Mouse (Mus musculus): ENCODE data around the gene Hist1h4d. TPM values are rescaled to one million over a fixed set of nuclear protein-coding genes. Genes with fewer than 3 reads are reported as not detected.

Hist1h4d gene
- total and polyA plus RNA-seq, 3 experiments: 11.7 to 1,889 TPM; not detected in 1

DNA sequence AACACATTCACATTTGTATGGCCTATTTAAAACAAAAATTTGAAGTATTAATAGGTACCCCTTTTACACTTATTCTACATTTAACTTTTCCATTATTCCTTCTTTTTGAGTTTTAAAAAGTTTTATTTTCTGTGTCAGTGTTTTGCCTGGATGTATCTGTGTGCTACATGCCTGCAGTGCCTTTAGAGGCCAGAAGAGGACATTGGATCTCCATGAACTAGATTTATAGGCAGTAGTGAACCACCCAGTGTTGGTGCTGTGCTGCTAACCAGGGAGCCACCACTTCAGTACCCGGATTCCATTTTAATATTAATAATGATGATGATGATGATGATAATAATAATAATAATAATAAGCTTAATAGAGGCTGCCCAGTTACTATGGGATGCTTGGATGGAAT lies 49.3 kb downstream of the Hist1h4d start:
- Histone ChIP-seq H3K27ac (ENCODE audit: control insufficient read depth, low read depth, low read length) (no peak overlapping the region), H3K9ac (ENCODE audit: control insufficient read depth, low read depth, low read length, poor library complexity, severe bottlenecking) (no peak overlapping the region), H3K79me2 (ENCODE audit: control insufficient read depth, insufficient read depth, low read length, poor library complexity) (no peaks in the 10 kb centered on the region), H3K36me3 (ENCODE audit: control insufficient read depth in 1 of 2, insufficient read depth in 2 of 2, low read length in 2 of 2) (no peaks in the 10 kb centered on the region), H3K4me3 (ENCODE audit: control insufficient read depth in 1 of 2, insufficient read depth in 1 of 2, low read depth in 2 of 2, low read length in 2 of 2) (no peak overlapping the region), H3K27me3 (ENCODE audit: control insufficient read depth in 1 of 2, insufficient read depth in 2 of 2, low read length in 2 of 2) (peaks cover 2 to 3% of the 10 kb centered on the region in 2 experiments; a peak in 1 of 4 replicates), H3K9me3 (replicated peaks; ENCODE audit: insufficient read depth, low read length) (no peaks in the 10 kb centered on the region), H3K4me1 (ENCODE audit: control insufficient read depth in 1 of 2, insufficient read depth in 2 of 2, low read length in 2 of 2) (no peaks in the 10 kb centered on the region)
- DNase-seq (ENCODE audit: low read depth, low spot score): peak; percentile 62
- peak; percentile 57 for TF ChIP-seq SMC3 (IDR thresholded peaks at IDR 0.05; ENCODE audit: low read depth, low read length)
- TF ChIP-seq ZNF384 (IDR thresholded peaks at IDR 0.05; ENCODE audit: low read depth, low read length): no peak
- peak; percentile 23 to 67 (median 44); a peak in 4 of 6 replicates for TF ChIP-seq CTCF (IDR thresholded peaks at IDR 0.05 in 2 of 3, conservative IDR thresholded peaks at IDR 0.05 in 1 of 3; ENCODE audit: control insufficient read depth in 1 of 3, insufficient read depth in 1 of 3, low read depth in 2 of 3, low read length in 3 of 3, poor library complexity in 1 of 3, severe bottlenecking in 1 of 3)
- TF ChIP-seq RAD21 (IDR thresholded peaks at IDR 0.05; ENCODE audit: low read depth, low read length): peak; percentile 75
- peak; percentile 28; the same call in 1 of the 2 replicates for TF ChIP-seq ZC3H11A (IDR thresholded peaks at IDR 0.05; ENCODE audit: low read depth, low read length)

Other genes starting within 250 kb of the Hist1h4d start
Only the 30 nearest of the 35 such genes appear.
- gene Abt1, start 157.7 kb upstream of the Hist1h4d start, total RNA-seq (2012; rRNA removed): 12.5 and 16.2 TPM in 2 replicates
- 10 to 100 TPM in 1 of 2 experiments, not detected in 1; 14.2 TPM for gene Abt1, start 157.7 kb upstream of the Hist1h4d start, polyA plus RNA-seq (2012; ENCODE audit: insufficient read depth in 1 of 2, insufficient read length in 2 of 2, low read depth in 1 of 2, low replicate concordance in 2 of 2, missing spikeins in 1 of 2)
- 0.07 TPM in 1 of 2 replicates, not detected in the other for gene Btn1a1, start 115.7 kb upstream of the Hist1h4d start, total RNA-seq (2012; rRNA removed)
- gene Btn1a1, start 115.7 kb upstream of the Hist1h4d start, polyA plus RNA-seq (2012; ENCODE audit: insufficient read depth in 1 of 2, insufficient read length in 2 of 2, low read depth in 1 of 2, low replicate concordance in 2 of 2, missing spikeins in 1 of 2): under 1 TPM in 1 of 2 experiments, not detected in 1; 0.25 TPM
- not detected in 2 replicates for gene Btn2a2, start 92.7 kb upstream of the Hist1h4d start, total RNA-seq (2012; rRNA removed)
- not detected for gene Btn2a2, start 92.7 kb upstream of the Hist1h4d start, polyA plus RNA-seq (2012; ENCODE audit: insufficient read depth in 1 of 2, insufficient read length in 2 of 2, low read depth in 1 of 2, low replicate concordance in 2 of 2, missing spikeins in 1 of 2)
- gene Hist1h4h, start 50.5 kb upstream of the Hist1h4d start, total RNA-seq (2012; rRNA removed): 5,750 and 5,753 TPM in 2 replicates
- gene Hist1h4h, start 50.5 kb upstream of the Hist1h4d start, polyA plus RNA-seq (2012; ENCODE audit: insufficient read depth in 1 of 2, insufficient read length in 2 of 2, low read depth in 1 of 2, low replicate concordance in 2 of 2, missing spikeins in 1 of 2): 1 to 10 TPM in 1 of 2 experiments, not detected in 1; 9.9 TPM
- 939 and 1,000 TPM in 2 replicates for gene Hist1h2af, start 47.7 kb upstream of the Hist1h4d start, total RNA-seq (2012; rRNA removed)
- gene Hist1h2af, start 47.7 kb upstream of the Hist1h4d start, polyA plus RNA-seq (2012; ENCODE audit: insufficient read depth in 1 of 2, insufficient read length in 2 of 2, low read depth in 1 of 2, low replicate concordance in 2 of 2, missing spikeins in 1 of 2): 10 to 100 TPM in 1 of 2 experiments, not detected in 1; 64.3 TPM
- gene Hist1h3g, start 46.2 kb upstream of the Hist1h4d start, total RNA-seq (2012; rRNA removed): 441 and 728 TPM in 2 replicates
- gene Hist1h3g, start 46.2 kb upstream of the Hist1h4d start, polyA plus RNA-seq (2012; ENCODE audit: insufficient read depth in 1 of 2, insufficient read length in 2 of 2, low read depth in 1 of 2, low replicate concordance in 2 of 2, missing spikeins in 1 of 2): 1 to 10 TPM in 1 of 2 experiments, not detected in 1; 5.2 TPM
- 275 and 350 TPM in 2 replicates for gene Hist1h2bh, start 38.2 kb upstream of the Hist1h4d start, total RNA-seq (2012; rRNA removed)
- gene Hist1h2bh, start 38.2 kb upstream of the Hist1h4d start, polyA plus RNA-seq (2012; ENCODE audit: insufficient read depth in 1 of 2, insufficient read length in 2 of 2, low read depth in 1 of 2, low replicate concordance in 2 of 2, missing spikeins in 1 of 2): under 1 TPM in 1 of 2 experiments, not detected in 1; 0.70 TPM
- gene Hist1h3f, start 37.5 kb upstream of the Hist1h4d start, total RNA-seq (2012; rRNA removed): 541 and 709 TPM in 2 replicates
- 1 to 10 TPM in 1 of 2 experiments, not detected in 1; 1.2 TPM for gene Hist1h3f, start 37.5 kb upstream of the Hist1h4d start, polyA plus RNA-seq (2012; ENCODE audit: insufficient read depth in 1 of 2, insufficient read length in 2 of 2, low read depth in 1 of 2, low replicate concordance in 2 of 2, missing spikeins in 1 of 2)
- 3,786 and 4,217 TPM in 2 replicates for gene Hist1h4f, start 29.9 kb upstream of the Hist1h4d start, total RNA-seq (2012; rRNA removed)
- gene Hist1h4f, start 29.9 kb upstream of the Hist1h4d start, polyA plus RNA-seq (2012; ENCODE audit: insufficient read depth in 1 of 2, insufficient read length in 2 of 2, low read depth in 1 of 2, low replicate concordance in 2 of 2, missing spikeins in 1 of 2): 10 to 100 TPM in 1 of 2 experiments, not detected in 1; 14.4 TPM
- 115 and 134 TPM in 2 replicates for gene Hist1h1d, start 28.3 kb upstream of the Hist1h4d start, total RNA-seq (2012; rRNA removed)
- gene Hist1h1d, start 28.3 kb upstream of the Hist1h4d start, polyA plus RNA-seq (2012; ENCODE audit: insufficient read depth in 1 of 2, insufficient read length in 2 of 2, low read depth in 1 of 2, low replicate concordance in 2 of 2, missing spikeins in 1 of 2): under 1 TPM in 1 of 2 experiments, not detected in 1; 0.24 TPM
- 1,049 and 1,400 TPM in 2 replicates for gene Hist1h3e, start 19.2 kb upstream of the Hist1h4d start, total RNA-seq (2012; rRNA removed)
- gene Hist1h3e, start 19.2 kb upstream of the Hist1h4d start, polyA plus RNA-seq (2012; ENCODE audit: insufficient read depth in 1 of 2, insufficient read length in 2 of 2, low read depth in 1 of 2, low replicate concordance in 2 of 2, missing spikeins in 1 of 2): 1 to 10 TPM in 1 of 2 experiments, not detected in 1; 4.5 TPM
- gene Hist1h2ae, start 10.4 kb upstream of the Hist1h4d start, total RNA-seq (2012; rRNA removed): 560 and 662 TPM in 2 replicates
- gene Hist1h2ae, start 10.4 kb upstream of the Hist1h4d start, polyA plus RNA-seq (2012; ENCODE audit: insufficient read depth in 1 of 2, insufficient read length in 2 of 2, low read depth in 1 of 2, low replicate concordance in 2 of 2, missing spikeins in 1 of 2): 1 to 10 TPM in 1 of 2 experiments, not detected in 1; 3.3 TPM
- 2,580 and 3,348 TPM in 2 replicates for gene Hist1h2bg, start 10.2 kb upstream of the Hist1h4d start, total RNA-seq (2012; rRNA removed)
- 10 to 100 TPM in 1 of 2 experiments, not detected in 1; 14.7 TPM for gene Hist1h2bg, start 10.2 kb upstream of the Hist1h4d start, polyA plus RNA-seq (2012; ENCODE audit: insufficient read depth in 1 of 2, insufficient read length in 2 of 2, low read depth in 1 of 2, low replicate concordance in 2 of 2, missing spikeins in 1 of 2)
- 1,093 and 1,255 TPM in 2 replicates for gene Hist1h2bf, start 7.4 kb upstream of the Hist1h4d start, total RNA-seq (2012; rRNA removed)
- 1 to 10 TPM in 1 of 2 experiments, not detected in 1; 2.2 TPM for gene Hist1h2bf, start 7.4 kb upstream of the Hist1h4d start, polyA plus RNA-seq (2012; ENCODE audit: insufficient read depth in 1 of 2, insufficient read length in 2 of 2, low read depth in 1 of 2, low replicate concordance in 2 of 2, missing spikeins in 1 of 2)
- gene Hist1h2ad, start 7.2 kb upstream of the Hist1h4d start, total RNA-seq (2012; rRNA removed): 924 and 1,082 TPM in 2 replicates
- gene Hist1h2ad, start 7.2 kb upstream of the Hist1h4d start, polyA plus RNA-seq (2012; ENCODE audit: insufficient read depth in 1 of 2, insufficient read length in 2 of 2, low read depth in 1 of 2, low replicate concordance in 2 of 2, missing spikeins in 1 of 2): under 1 TPM in 1 of 2 experiments, not detected in 1; 0.14 TPM
- gene Hist1h3d, start 5.8 kb upstream of the Hist1h4d start, total RNA-seq (2012; rRNA removed): 150 and 212 TPM in 2 replicates
- 1 to 10 TPM in 1 of 2 experiments, not detected in 1; 1.4 TPM for gene Hist1h3d, start 5.8 kb upstream of the Hist1h4d start, polyA plus RNA-seq (2012; ENCODE audit: insufficient read depth in 1 of 2, insufficient read length in 2 of 2, low read depth in 1 of 2, low replicate concordance in 2 of 2, missing spikeins in 1 of 2)
- 237 and 340 TPM in 2 replicates for gene Hist1h2be, start 39.5 kb downstream of the Hist1h4d start, total RNA-seq (2012; rRNA removed)
- gene Hist1h2be, start 39.5 kb downstream of the Hist1h4d start, polyA plus RNA-seq (2012; ENCODE audit: insufficient read depth in 1 of 2, insufficient read length in 2 of 2, low read depth in 1 of 2, low replicate concordance in 2 of 2, missing spikeins in 1 of 2): under 1 TPM in 1 of 2 experiments, not detected in 1; 0.49 TPM
- 268 and 340 TPM in 2 replicates for gene Hist1h1e, start 41.0 kb downstream of the Hist1h4d start, total RNA-seq (2012; rRNA removed)
- gene Hist1h1e, start 41.0 kb downstream of the Hist1h4d start, polyA plus RNA-seq (2012; ENCODE audit: insufficient read depth in 1 of 2, insufficient read length in 2 of 2, low read depth in 1 of 2, low replicate concordance in 2 of 2, missing spikeins in 1 of 2): 1 to 10 TPM in 1 of 2 experiments, not detected in 1; 1.6 TPM
- 123 and 153 TPM in 2 replicates for gene Hist1h2ac, start 102.3 kb downstream of the Hist1h4d start, total RNA-seq (2012; rRNA removed)
- gene Hist1h2ac, start 102.3 kb downstream of the Hist1h4d start, polyA plus RNA-seq (2012; ENCODE audit: insufficient read depth in 1 of 2, insufficient read length in 2 of 2, low read depth in 1 of 2, low replicate concordance in 2 of 2, missing spikeins in 1 of 2): under 1 TPM in 1 of 2 experiments, not detected in 1; 0.15 TPM
- gene Hist1h2bc, start 102.6 kb downstream of the Hist1h4d start, total RNA-seq (2012; rRNA removed): 694 and 982 TPM in 2 replicates
- 1 to 10 TPM in 1 of 2 experiments, not detected in 1; 3.1 TPM for gene Hist1h2bc, start 102.6 kb downstream of the Hist1h4d start, polyA plus RNA-seq (2012; ENCODE audit: insufficient read depth in 1 of 2, insufficient read length in 2 of 2, low read depth in 1 of 2, low replicate concordance in 2 of 2, missing spikeins in 1 of 2)
- gene Hist1h1t, start 114.2 kb downstream of the Hist1h4d start, total RNA-seq (2012; rRNA removed): 2.7 and 6.3 TPM in 2 replicates
- gene Hist1h1t, start 114.2 kb downstream of the Hist1h4d start, polyA plus RNA-seq (2012; ENCODE audit: insufficient read depth in 1 of 2, insufficient read length in 2 of 2, low read depth in 1 of 2, low replicate concordance in 2 of 2, missing spikeins in 1 of 2): not detected
- gene Hist1h4c, start 116.9 kb downstream of the Hist1h4d start, total RNA-seq (2012; rRNA removed): 1,967 and 2,008 TPM in 2 replicates
- 1 to 10 TPM in 1 of 2 experiments, not detected in 1; 4.1 TPM for gene Hist1h4c, start 116.9 kb downstream of the Hist1h4d start, polyA plus RNA-seq (2012; ENCODE audit: insufficient read depth in 1 of 2, insufficient read length in 2 of 2, low read depth in 1 of 2, low replicate concordance in 2 of 2, missing spikeins in 1 of 2)
- not detected in 2 replicates for gene Hfe, start 129.3 kb downstream of the Hist1h4d start, total RNA-seq (2012; rRNA removed)
- not detected for gene Hfe, start 129.3 kb downstream of the Hist1h4d start, polyA plus RNA-seq (2012; ENCODE audit: insufficient read depth in 1 of 2, insufficient read length in 2 of 2, low read depth in 1 of 2, low replicate concordance in 2 of 2, missing spikeins in 1 of 2)
- 348 and 479 TPM in 2 replicates for gene Hist1h1c, start 157.2 kb downstream of the Hist1h4d start, total RNA-seq (2012; rRNA removed)
- gene Hist1h1c, start 157.2 kb downstream of the Hist1h4d start, polyA plus RNA-seq (2012; ENCODE audit: insufficient read depth in 1 of 2, insufficient read length in 2 of 2, low read depth in 1 of 2, low replicate concordance in 2 of 2, missing spikeins in 1 of 2): 1 to 10 TPM in 1 of 2 experiments, not detected in 1; 3.8 TPM
- gene Hist1h3c, start 164.0 kb downstream of the Hist1h4d start, total RNA-seq (2012; rRNA removed): 1,651 and 2,239 TPM in 2 replicates
- gene Hist1h3c, start 164.0 kb downstream of the Hist1h4d start, polyA plus RNA-seq (2012; ENCODE audit: insufficient read depth in 1 of 2, insufficient read length in 2 of 2, low read depth in 1 of 2, low replicate concordance in 2 of 2, missing spikeins in 1 of 2): 1 to 10 TPM in 1 of 2 experiments, not detected in 1; 1.7 TPM
- gene Hist1h2bb, start 165.1 kb downstream of the Hist1h4d start, total RNA-seq (2012; rRNA removed): 2,278 and 3,150 TPM in 2 replicates
- 1 to 10 TPM in 1 of 2 experiments, not detected in 1; 3.2 TPM for gene Hist1h2bb, start 165.1 kb downstream of the Hist1h4d start, polyA plus RNA-seq (2012; ENCODE audit: insufficient read depth in 1 of 2, insufficient read length in 2 of 2, low read depth in 1 of 2, low replicate concordance in 2 of 2, missing spikeins in 1 of 2)
- gene Hist1h2ab, start 169.5 kb downstream of the Hist1h4d start, total RNA-seq (2012; rRNA removed): 2,219 and 2,780 TPM in 2 replicates
- gene Hist1h2ab, start 169.5 kb downstream of the Hist1h4d start, polyA plus RNA-seq (2012; ENCODE audit: insufficient read depth in 1 of 2, insufficient read length in 2 of 2, low read depth in 1 of 2, low replicate concordance in 2 of 2, missing spikeins in 1 of 2): 1 to 10 TPM in 1 of 2 experiments, not detected in 1; 8.0 TPM
- gene Hist1h3b, start 170.7 kb downstream of the Hist1h4d start, total RNA-seq (2012; rRNA removed): 1,725 and 2,102 TPM in 2 replicates
- 1 to 10 TPM in 1 of 2 experiments, not detected in 1; 6.6 TPM for gene Hist1h3b, start 170.7 kb downstream of the Hist1h4d start, polyA plus RNA-seq (2012; ENCODE audit: insufficient read depth in 1 of 2, insufficient read length in 2 of 2, low read depth in 1 of 2, low replicate concordance in 2 of 2, missing spikeins in 1 of 2)
- gene Hist1h4b, start 175.4 kb downstream of the Hist1h4d start, total RNA-seq (2012; rRNA removed): 3,071 and 3,339 TPM in 2 replicates
- 10 to 100 TPM in 1 of 2 experiments, not detected in 1; 19.0 TPM for gene Hist1h4b, start 175.4 kb downstream of the Hist1h4d start, polyA plus RNA-seq (2012; ENCODE audit: insufficient read depth in 1 of 2, insufficient read length in 2 of 2, low read depth in 1 of 2, low replicate concordance in 2 of 2, missing spikeins in 1 of 2)
- gene Hist1h4a, start 179.6 kb downstream of the Hist1h4d start, total RNA-seq (2012; rRNA removed): 2,939 and 3,025 TPM in 2 replicates
- 1 to 10 TPM in 1 of 2 experiments, not detected in 1; 9.8 TPM for gene Hist1h4a, start 179.6 kb downstream of the Hist1h4d start, polyA plus RNA-seq (2012; ENCODE audit: insufficient read depth in 1 of 2, insufficient read length in 2 of 2, low read depth in 1 of 2, low replicate concordance in 2 of 2, missing spikeins in 1 of 2)

All from MEL (cell line).